Mouse (Mus musculus) bone marrow, adult 2 months (tissue): ENCODE measurements around the gene Rita1.

Experiments
- CTCF ChIP-seq: fragments of 200-500 bp; IDR thresholded peaks from 2 replicates; pipeline ENCODE4 v1.5.1; 2011; ENCODE audit warnings: low read length, control low read depth; ENCODE audit not compliant: control insufficient read depth, insufficient read depth
- POLR2A ChIP-seq: fragments of 200-500 bp; IDR thresholded peaks from 2 replicates; pipeline ENCODE4 v1.6.1; 2011; ENCODE audit warnings: low read depth, mild to moderate bottlenecking, control low read depth, low read length, borderline replicate concordance; ENCODE audit not compliant: control insufficient read depth

GRCm38 (mm10) chr5:120584968-120585367, 27.4 kb downstream of the Rita1 start:
- TF ChIP-seq CTCF (no peak), POLR2A (no peak)
